Mouse (Mus musculus) hindbrain, embryonic 10.5 days (tissue): ENCODE measurements at regions not wholly inside any gene's neighbourhood (a gene's known extent, or its start where the extent isn't known, plus 50 kb on each side); places are given as distances from the start of the nearest gene placed in this dataset.
A peak's percentile ranks its signal among the peaks of the same experiment; 100 is the strongest.

ENCODE experiments used
- DNase-seq: peaks from one replicate; pipeline ENCODE4 v3.0.0-alpha.2; 2017; ENCODE audit warnings: low spot score
- H3K27ac ChIP-seq: fragments of 300-500 bp; sonication (generic); 2 replicates; pipeline ENCODE4 v1.5.1; 2016; ENCODE audit warnings: mild to moderate bottlenecking, moderate library complexity
- H3K27me3 ChIP-seq: fragments of 300-500 bp; sonication (generic); 2 replicates; pipeline ENCODE4 v1.6.1; 2016; ENCODE audit warnings: mild to moderate bottlenecking; ENCODE audit not compliant: poor library complexity, insufficient read depth, severe bottlenecking
- H3K36me3 ChIP-seq: fragments of 300-500 bp; sonication (generic); 2 replicates; pipeline ENCODE4 v1.6.1; 2016; ENCODE audit warnings: mild to moderate bottlenecking, moderate library complexity
- H3K4me1 ChIP-seq: fragments of 300-500 bp; sonication (generic); replicated peaks from 2 replicates; pipeline ENCODE4 v1.6.1; 2016; ENCODE audit warnings: mild to moderate bottlenecking
- H3K4me3 ChIP-seq: fragments of 300-500 bp; sonication (generic); 2 replicates; pipeline ENCODE4 v1.5.1; 2016; ENCODE audit warnings: mild to moderate bottlenecking, moderate library complexity
- H3K9me3 ChIP-seq: fragments of 300-500 bp; sonication (generic); 2 replicates; pipeline ENCODE4 v1.6.1; 2016; ENCODE audit warnings: mild to moderate bottlenecking, moderate library complexity
- WGBS: fragments of 180-500 bp; shearing (Covaris S2); methylation state at CpG from one replicate; pipeline ENCODE4 v1.1.7; 2016; 5-methylcytosine and 5-hydroxymethylcytosine counted together

DNA sequence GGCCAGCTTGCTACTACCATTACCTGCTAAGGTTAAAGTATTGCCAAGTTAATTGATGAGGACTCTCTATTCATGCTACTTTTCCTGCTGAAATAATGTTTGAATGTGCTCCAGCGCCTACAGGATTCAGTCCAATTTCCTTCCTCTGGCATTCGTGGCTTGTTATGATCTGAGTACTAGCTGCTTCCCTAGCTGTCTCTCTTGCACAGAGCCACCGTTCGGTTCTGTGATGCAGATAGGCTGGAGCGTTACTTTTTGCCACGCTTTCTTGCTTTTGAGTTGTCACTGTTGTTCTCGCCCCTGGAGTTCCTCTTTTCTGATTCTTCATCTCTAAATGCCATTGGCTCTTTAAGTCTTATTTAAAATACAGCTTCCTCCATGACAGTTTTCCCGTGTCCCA, 279.3 kb downstream of the Olfm4 start:
- H3K4me1 ChIP-seq: peaks cover 15% of the 10 kb centered on the region
- 69% methylated on average over 8 of the region's 8 CpGs for WGBS
- H3K4me3 ChIP-seq: no peak overlapping the region
- H3K36me3 ChIP-seq: no peaks in the 10 kb centered on the region
- no peak overlapping the region for H3K27ac ChIP-seq
- H3K9me3 ChIP-seq: no peaks in the 10 kb centered on the region
- no peaks in the 10 kb centered on the region for H3K27me3 ChIP-seq
- DNase-seq: no peak

GRCm38 (mm10) chr14:80265081-80265480, 281.2 kb downstream of the Olfm4 start:
- peaks cover 23% of the 10 kb centered on the region for H3K4me1 ChIP-seq
- no peak overlapping the region for H3K27ac ChIP-seq
- H3K36me3 ChIP-seq: no peaks in the 10 kb centered on the region
- H3K27me3 ChIP-seq: no peaks in the 10 kb centered on the region
- 92% methylated on average over 7 of the region's 7 CpGs for WGBS
- H3K4me3 ChIP-seq: no peak overlapping the region
- H3K9me3 ChIP-seq: no peaks in the 10 kb centered on the region
- no peak for DNase-seq

- peak; percentile 70 for DNase-seq
- WGBS: 53% methylated on average over 7 of the region's 7 CpGs
- H3K27ac ChIP-seq: no peak overlapping the region; the same call in 1 of the 2 replicates
Measured at GRCm38 (mm10) chr14:80269179-80269951, 285.5 kb downstream of the Olfm4 start.

GRCm38 (mm10) chr14:80270063-80270462, 286.2 kb downstream of the Olfm4 start:
- Histone ChIP-seq H3K27me3 (no peaks in the 10 kb centered on the region), H3K9me3 (no peaks in the 10 kb centered on the region), H3K27ac (no peak overlapping the region; the same call in 1 of the 2 replicates), H3K4me3 (no peak overlapping the region), H3K4me1 (peaks cover 15% of the 10 kb centered on the region), H3K36me3 (no peaks in the 10 kb centered on the region)
- no peak for DNase-seq
- 61% methylated on average over 13 of the region's 13 CpGs for whole genome bisulfite sequencing

More at GRCm38 (mm10) chr14:80269179-80269951, 285.5 kb downstream of the Olfm4 start:
- no peak overlapping the region for H3K4me3 ChIP-seq
- H3K9me3 ChIP-seq: no peaks in the 10 kb centered on the region
- peaks cover 15% of the 10 kb centered on the region for H3K4me1 ChIP-seq
- no peaks in the 10 kb centered on the region for H3K27me3 ChIP-seq
- no peaks in the 10 kb centered on the region for H3K36me3 ChIP-seq

DNA sequence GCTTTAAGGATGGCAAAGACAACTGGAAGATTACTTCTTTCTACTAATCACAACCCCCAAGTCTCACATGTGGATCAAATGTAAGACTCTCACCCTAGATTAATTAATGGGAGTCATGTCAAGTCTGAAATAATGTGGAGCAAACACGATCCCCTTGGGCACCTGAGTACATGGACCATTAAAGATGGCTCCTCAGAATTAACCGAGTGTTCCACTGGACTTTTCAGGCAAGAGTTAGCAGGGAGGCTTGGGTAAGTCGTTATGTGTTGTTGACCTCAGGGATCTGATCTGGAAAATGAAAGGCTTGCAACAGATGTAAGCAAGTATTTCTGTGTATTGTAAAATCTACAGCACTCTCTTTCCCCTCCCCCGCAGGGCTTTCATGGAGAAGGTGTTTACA, 296.3 kb downstream of the Olfm4 start:
- Histone ChIP-seq H3K9me3 (no peaks in the 10 kb centered on the region), H3K27me3 (no peaks in the 10 kb centered on the region), H3K4me3 (no peak overlapping the region), H3K36me3 (no peaks in the 10 kb centered on the region), H3K4me1 (no peaks in the 10 kb centered on the region), H3K27ac (no peak overlapping the region)
- DNase-seq: no peak
- WGBS: 65% methylated on average over 4 of the region's 4 CpGs

- Histone ChIP-seq H3K36me3 (no peaks in the 10 kb centered on the region), H3K27ac (no peak overlapping the region), H3K4me1 (0 out of 2 replicates have a peak, but pooled peaks cover 3% of the 10 kb centered on the region), H3K4me3 (no peak overlapping the region), H3K9me3 (no peaks in the 10 kb centered on the region), H3K27me3 (no peaks in the 10 kb centered on the region)
- DNase-seq: no peak
- WGBS: 87% methylated on average over 2 of the region's 2 CpGs
Measured at GRCm38 (mm10) chr14:80283726-80284125, 299.8 kb downstream of the Olfm4 start.

GRCm38 (mm10) chr14:80291360-80291759, 307.5 kb downstream of the Olfm4 start:
- Histone ChIP-seq H3K27ac (no peak overlapping the region), H3K4me1 (0 out of 2 replicates have a peak, but pooled peaks cover 3% of the 10 kb centered on the region), H3K9me3 (no peaks in the 10 kb centered on the region), H3K4me3 (no peak overlapping the region), H3K27me3 (no peaks in the 10 kb centered on the region), H3K36me3 (no peaks in the 10 kb centered on the region)
- DNase-seq: no peak
- WGBS: 86% methylated on average over 4 of the region's 4 CpGs

GRCm38 (mm10) chr14:80293378-80293777, 309.5 kb downstream of the Olfm4 start:
- Histone ChIP-seq H3K4me3 (no peak overlapping the region), H3K9me3 (no peaks in the 10 kb centered on the region), H3K36me3 (no peaks in the 10 kb centered on the region), H3K4me1 (no peaks in the 10 kb centered on the region), H3K27ac (no peak overlapping the region), H3K27me3 (no peaks in the 10 kb centered on the region)
- WGBS: 95% methylated on average over 4 of the region's 4 CpGs
- DNase-seq: no peak

DNA sequence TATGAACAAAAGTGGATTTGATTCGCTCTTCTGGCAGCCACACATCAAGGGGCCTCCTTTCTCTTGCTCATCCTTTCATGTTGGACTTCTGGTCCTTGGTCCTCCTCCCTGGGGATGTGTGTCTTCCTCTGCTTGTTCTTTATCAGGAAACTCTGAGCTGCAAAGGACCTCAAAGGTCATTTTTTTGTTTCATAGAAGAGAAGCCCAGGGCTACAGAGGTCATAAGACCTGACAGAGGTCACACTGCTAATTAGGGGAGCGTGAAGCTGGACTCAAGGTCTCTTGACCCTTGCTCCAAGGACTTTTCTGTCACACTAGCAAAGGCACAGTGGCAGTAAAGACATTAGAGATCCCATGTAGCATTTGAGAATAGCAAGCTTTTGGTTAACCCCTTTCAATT, 345.8 kb downstream of the Olfm4 start:
- Histone ChIP-seq H3K4me3 (no peak overlapping the region), H3K27me3 (peaks cover 22% of the 10 kb centered on the region), H3K27ac (no peak overlapping the region), H3K9me3 (no peaks in the 10 kb centered on the region), H3K4me1 (peaks cover 19% of the 10 kb centered on the region), H3K36me3 (no peaks in the 10 kb centered on the region)
- 2% methylated on average over 2 of the region's 2 CpGs for WGBS
- peak; percentile 58 for DNase-seq

DNA sequence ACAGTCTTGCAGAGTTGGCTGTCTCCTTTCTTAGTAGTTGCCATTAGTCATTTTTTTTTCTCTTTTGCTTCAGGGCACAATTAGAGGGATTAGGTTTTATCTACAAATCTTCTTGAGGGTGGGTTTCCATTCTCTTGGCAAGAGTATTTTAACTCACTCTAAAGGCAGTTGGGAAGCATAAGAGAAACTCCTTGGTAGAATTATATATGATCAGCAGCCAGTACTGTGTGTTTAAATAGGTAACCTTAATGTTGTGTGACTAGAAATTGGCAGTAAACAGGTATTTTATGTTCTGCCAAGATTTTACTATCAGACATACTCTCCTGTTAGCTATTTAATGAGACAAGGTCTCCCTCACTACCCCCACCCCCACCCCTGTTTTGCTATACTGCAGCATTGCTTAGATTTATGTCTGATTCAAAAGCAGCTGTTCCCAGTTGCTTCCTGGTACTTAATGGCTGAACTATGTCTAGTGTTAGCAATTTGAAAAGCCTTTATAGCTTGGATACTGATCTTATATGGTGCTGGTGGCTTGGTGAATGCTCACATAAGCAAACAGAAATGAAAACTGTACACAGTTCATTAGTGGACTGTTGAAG, 378.2 kb downstream of the Olfm4 start:
- Histone ChIP-seq H3K27ac (no peak overlapping the region), H3K4me1 (no peaks in the 10 kb centered on the region), H3K9me3 (no peaks in the 10 kb centered on the region), H3K36me3 (no peaks in the 10 kb centered on the region), H3K27me3 (no peaks in the 10 kb centered on the region), H3K4me3 (no peak overlapping the region)
- no peak for DNase-seq

DNA sequence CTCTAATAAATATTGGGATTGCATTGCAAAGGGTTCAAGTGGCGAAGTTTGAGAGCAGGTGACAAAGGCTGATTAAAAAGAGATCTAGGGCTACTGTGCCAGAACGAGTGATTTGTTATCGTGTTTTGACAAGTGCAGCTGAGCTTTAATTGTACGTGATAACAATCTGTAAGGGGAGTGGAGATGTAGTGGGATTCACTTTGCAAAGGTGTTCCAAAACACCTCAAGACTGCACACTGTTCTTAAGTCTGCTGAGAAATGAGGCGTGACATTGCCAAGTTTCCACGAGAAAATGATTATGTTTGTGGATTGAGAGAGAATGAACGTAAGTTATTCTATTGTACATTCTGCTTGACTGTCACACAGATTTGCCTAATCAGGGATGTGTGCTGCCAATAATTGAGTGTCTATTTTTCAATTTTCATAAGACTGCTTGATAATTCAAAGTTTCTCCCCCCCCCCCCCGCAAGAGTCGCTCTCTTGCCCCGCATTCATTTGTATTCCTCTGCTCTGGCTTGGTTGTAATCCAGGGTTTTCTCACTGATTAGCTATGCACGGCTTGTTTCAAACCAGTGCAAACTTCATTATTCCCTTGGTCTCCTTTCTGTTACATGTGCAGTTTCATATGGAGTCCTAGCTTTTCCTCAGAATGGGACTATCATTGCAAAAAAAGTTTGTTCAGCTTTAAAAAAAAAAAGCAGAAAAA, 385.7 kb downstream of the Olfm4 start:
- H3K4me3 ChIP-seq: no peak overlapping the region
- no peaks in the 10 kb centered on the region for H3K4me1 ChIP-seq
- no peaks in the 10 kb centered on the region for H3K9me3 ChIP-seq
- no peak overlapping the region for H3K27ac ChIP-seq
- no peaks in the 10 kb centered on the region for H3K36me3 ChIP-seq
- WGBS: 73% methylated on average over 11 of the region's 11 CpGs
- DNase-seq: no peak
- no peaks in the 10 kb centered on the region for H3K27me3 ChIP-seq

GRCm38 (mm10) chr14:80374290-80374689, 390.4 kb downstream of the Olfm4 start:
- WGBS: 88% methylated on average over 1 of the region's 1 CpGs
- H3K4me1 ChIP-seq: no peaks in the 10 kb centered on the region

DNA sequence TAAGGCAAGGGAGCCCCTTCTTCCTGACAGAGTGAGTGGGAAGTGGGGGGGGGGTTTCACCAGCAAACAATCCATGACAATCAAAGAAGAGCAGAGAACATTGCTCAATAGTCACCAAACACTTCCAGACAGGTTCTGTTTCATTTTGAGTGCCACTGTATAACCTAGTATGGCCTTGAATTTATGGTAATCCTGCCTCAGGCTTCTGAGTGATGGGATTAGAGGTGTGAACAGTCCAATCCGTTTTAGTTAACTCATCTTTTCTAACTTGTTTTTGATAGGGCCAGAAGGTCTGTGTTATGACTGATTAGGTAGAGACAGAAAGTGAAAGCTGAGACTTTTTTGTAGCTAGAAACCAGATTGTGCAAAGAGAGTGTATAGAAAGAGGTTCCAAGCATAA, 393.2 kb downstream of the Olfm4 start:
- no peak for DNase-seq
- Histone ChIP-seq H3K36me3 (no peaks in the 10 kb centered on the region), H3K4me1 (no peaks in the 10 kb centered on the region), H3K27me3 (no peaks in the 10 kb centered on the region), H3K4me3 (no peak overlapping the region), H3K27ac (no peak overlapping the region), H3K9me3 (no peaks in the 10 kb centered on the region)
- whole genome bisulfite sequencing: 79% methylated on average over 1 of the region's 1 CpGs

More at GRCm38 (mm10) chr14:80374290-80374689, 390.4 kb downstream of the Olfm4 start:
- Histone ChIP-seq H3K4me3 (no peak overlapping the region), H3K27ac (no peak overlapping the region), H3K9me3 (no peaks in the 10 kb centered on the region), H3K27me3 (no peaks in the 10 kb centered on the region), H3K36me3 (no peaks in the 10 kb centered on the region)
- no peak for DNase-seq
